Mouse (Mus musculus) spleen, postnatal 0 days (tissue): ENCODE measurements around the gene Zkscan16. TPM values are rescaled to one million over a fixed set of nuclear protein-coding genes. Genes with fewer than 3 reads are reported as not detected.

Experiments
- polyA plus RNA-seq: library from polyadenylated mRNA; unstranded; fragments of >200 nt; fragmentation: Nextera tagmentation; extraction: Ambion mirVana; gene quantifications from 2 replicates; pipeline ENCODE4 v1.2.1, GENCODE M21; 2015

Zkscan16 gene
- 0.13 and 0.17 TPM in 2 replicates for polyA plus RNA-seq

DNA sequence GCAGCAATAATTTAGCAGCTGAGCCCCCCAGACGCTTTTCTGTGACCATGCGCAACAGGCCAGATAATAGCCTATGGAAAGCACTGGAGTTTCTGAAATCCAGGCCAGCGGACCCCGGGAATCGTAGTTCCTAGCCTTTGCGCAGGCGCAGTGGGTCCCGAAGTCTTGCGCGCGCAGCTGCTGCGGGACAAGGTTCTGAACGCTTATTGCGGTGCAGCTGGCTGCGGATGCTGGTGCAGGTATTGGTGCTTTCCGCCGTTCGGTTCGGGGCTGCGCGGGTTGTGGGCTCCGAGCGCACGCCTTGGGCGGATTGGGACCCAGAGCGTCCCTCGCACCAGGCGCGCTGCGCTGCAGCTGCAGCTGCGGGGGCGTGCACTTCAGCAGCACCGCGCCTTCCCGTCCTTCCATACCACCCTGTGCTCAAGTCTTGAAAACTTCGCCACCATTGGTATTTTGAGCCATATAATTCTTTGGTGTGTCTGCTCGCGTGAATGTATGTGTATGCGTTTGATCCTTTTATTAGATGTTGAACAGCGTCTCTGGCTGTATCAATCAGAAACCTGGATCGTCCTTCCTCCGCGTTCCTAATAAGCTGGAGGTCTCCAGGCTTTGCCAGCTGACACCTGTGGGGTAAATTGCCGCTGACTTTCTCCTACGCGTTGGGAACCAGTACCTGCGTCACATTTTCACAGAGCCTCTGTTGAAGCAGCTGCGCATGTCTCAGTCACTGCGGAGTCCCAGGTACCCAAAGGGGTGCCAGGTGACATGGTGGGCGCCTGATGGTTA, at the start of gene Zkscan16:
TSS of gene Zkscan16 (plus strand) at position 209 of the 786 bp plus-strand sequence.

DNA sequence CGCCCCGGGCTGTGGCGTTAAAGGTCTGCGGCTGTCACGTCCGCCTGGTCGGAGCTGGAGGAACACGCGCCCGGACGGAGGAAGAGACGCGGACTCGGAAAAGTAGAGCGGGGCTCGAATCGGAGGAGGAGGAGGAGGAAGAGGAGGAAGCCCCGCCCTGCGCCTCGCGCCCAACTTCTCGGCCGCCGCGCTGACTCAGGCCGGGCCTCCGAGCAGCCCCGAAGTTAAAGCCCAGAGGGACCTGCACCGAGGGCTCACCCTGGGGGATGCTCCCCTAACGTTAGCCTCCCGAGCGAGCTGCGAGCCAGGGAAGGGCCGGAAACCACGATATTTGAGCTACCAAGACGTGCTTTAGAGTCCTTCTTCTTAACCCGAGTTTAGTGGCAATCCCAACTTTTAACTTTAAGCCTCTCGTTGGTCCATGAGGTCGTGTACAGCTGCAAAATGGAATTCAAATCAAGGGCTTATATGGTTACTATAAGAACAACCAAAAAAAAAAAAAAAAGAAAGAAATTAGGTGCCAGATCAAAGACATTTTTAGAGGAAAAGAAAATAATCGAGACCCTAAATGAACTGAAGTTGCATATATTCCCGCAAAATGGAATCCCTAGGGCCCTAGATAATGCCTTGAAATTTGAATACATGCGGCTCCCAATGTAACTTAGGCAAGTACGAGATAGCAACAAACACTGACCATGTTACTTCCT, 30.6 kb upstream of the Zkscan16 start, which contains the start of gene Ecpas:
TSS of gene Ecpas (minus strand) at position 121 of the 707 bp plus-strand sequence.

DNA sequence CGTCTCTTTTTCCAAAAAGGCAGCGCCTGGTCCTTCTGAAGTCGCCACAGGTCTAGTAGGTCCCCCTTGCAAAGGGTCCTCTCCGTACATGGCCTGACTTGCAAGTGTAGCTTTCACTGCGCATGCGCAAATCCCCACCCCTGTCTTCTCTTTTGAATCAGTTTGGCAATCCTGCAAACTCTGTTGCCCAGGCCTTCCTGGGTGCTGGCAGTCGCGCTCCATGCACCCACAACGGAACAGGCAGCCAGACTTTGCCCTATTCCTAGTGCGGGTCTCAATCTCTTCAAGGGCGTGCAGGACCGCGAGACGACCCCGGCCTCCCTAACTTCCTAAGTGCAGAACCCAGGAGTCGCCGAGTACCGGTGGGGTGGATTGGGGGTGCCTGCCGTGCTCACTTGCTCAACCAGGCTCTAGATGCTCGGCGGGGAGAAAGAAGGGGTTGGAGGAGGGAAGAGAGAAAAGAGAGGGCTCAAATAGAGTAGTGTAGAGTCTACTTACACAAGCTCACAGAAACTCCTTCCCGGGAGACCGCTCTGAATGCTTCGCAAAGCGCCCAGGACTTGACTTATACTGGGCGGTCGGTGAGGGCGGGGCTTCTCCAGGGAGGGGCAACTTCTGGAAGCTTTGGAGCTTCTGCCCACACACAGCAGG, 43.2 kb downstream of the Zkscan16 start, which contains the start of gene Ptgr1:
TSS of gene Ptgr1 (minus strand) at position 580 of the 651 bp plus-strand sequence.

DNA sequence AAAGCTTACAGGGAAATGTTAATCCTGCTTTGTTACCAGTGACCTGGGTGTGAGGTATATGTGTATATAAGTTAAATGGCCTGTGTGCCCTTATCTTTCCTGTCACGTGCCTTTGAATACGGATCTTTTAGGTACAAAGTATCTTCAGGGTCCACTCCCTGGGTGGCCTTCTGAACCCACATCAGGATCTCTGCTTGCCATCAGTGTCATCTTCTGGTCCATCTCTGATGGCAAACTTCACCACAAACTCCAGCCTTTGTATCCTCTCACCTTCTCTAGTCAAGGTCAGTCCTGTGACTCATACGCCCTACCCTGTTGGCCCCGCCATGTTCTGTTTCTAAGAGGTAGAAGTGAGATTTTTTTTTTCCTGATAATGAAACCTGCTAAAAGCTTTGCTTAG, 51.3 kb downstream of the Zkscan16 start, which contains the start of gene Dnajc25:
TSS of gene Dnajc25 (plus strand) at position 301 of the 400 bp plus-strand sequence.

DNA sequence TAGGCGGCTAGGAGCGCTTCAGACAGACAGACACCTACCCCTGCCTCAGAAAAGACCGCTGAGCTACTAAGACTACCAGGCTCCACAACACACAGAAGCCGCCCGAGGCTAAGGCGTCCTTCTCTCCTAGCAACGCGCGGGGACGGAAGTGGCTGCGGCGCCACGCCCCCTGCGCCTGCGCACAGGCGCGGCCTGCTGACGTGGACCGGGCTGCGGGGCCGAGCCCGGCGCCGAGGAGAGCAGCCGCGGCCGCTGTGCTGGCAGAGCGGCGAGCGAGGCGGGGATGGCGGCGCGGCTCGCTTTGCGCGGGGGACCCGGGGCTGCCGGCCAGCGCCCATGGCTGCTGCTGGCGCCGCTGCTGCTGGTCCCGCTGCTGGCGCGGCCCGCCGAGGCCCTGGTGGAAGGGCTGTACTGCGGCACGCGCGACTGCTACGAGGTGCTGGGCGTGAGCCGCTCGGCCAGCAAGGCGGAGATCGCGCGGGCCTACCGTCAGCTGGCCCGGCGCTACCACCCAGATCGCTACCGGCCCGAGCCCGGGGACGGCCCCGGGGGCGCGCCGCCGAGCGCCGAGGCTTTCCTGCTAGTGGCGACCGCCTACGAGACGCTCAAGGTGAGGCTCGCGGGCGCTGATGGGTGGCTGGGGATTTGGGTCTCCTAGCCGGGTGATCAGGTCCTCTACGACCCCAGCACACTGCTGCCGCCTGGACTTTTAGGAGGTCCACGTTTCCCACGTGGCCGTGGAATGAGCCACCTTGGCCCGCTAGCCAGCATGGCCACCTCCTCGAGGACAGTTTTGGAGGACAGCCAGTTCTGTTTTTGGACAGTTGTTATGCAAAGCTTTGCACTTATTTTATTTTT, 59.7 kb downstream of the Zkscan16 start, which contains the start of gene Gm20503:
TSS of gene Gm20503 (plus strand) at position 263 of the 858 bp plus-strand sequence.

Other genes with a start within 250 kb of the Zkscan16 start
- gene Olfr267, start 155.9 kb upstream of the Zkscan16 start, polyA plus RNA-seq, result 0.02 TPM in 1 of 2 replicates, not detected in the other
- gene Ecpas, start 30.9 kb upstream of the Zkscan16 start, polyA plus RNA-seq, result 17.4 and 18.9 TPM in 2 replicates
- 15.3 and 18.1 TPM in 2 replicates for gene Ptgr1, start 43.5 kb downstream of the Zkscan16 start, polyA plus RNA-seq
- gene Dnajc25, start 51.4 kb downstream of the Zkscan16 start, polyA plus RNA-seq, result 7.8 and 9.5 TPM in 2 replicates
- 14.7 and 17.7 TPM in 2 replicates for gene Gm20503, start 59.6 kb downstream of the Zkscan16 start, polyA plus RNA-seq
- gene Gng10, start 91.5 kb downstream of the Zkscan16 start, polyA plus RNA-seq, result 60.6 and 65.9 TPM in 2 replicates
- not detected in 2 replicates for gene AI481877, start 195.4 kb downstream of the Zkscan16 start, polyA plus RNA-seq
- gene Ugcg, start 245.6 kb downstream of the Zkscan16 start, polyA plus RNA-seq, result 28.0 and 28.3 TPM in 2 replicates